Mouse (Mus musculus): ENCODE results near the gene Atp4b. TPM values are rescaled to one million over a fixed set of nuclear protein-coding genes. Genes with fewer than 3 reads are reported as not detected.

Atp4b gene
- polyA plus RNA-seq, 1 experiment = not detected

DNA sequence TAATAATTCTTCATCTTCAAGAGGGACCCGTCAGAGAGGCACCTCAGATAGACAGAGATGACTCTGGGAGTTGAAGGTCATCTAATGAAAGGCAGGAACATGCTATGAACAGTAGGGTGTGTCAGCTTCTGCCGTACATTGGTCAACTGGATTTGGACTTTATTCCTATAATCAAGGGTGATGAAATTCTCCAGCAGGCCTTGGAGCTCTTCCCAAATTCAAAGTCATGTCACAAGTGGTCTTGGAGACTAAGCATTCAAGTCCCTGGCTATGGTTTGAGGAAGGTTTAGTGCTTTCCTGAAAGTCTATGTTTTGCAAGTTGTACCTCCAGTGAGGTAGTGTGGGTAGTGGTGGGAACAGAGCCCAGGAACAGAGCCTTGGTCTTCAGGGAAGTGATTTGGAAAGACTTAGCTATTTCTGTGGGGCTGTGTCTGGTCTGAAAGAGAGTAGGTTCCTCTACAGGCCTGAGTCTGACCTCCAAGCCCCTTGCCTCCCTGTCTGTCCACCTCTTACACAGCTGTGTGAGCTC is 22.6 kb upstream of the Atp4b start:
- no peaks in the 10 kb centered on the region for H3K79me2 ChIP-seq (ENCODE audit: control insufficient read depth, insufficient read depth)
- H3K36me3 ChIP-seq (ENCODE audit: control insufficient read depth, insufficient read depth) = no peaks in the 10 kb centered on the region
- H3K4me3 ChIP-seq (ENCODE audit: insufficient read depth, poor library complexity, severe bottlenecking) = no peak overlapping the region
- H3K79me3 ChIP-seq (ENCODE audit: low read depth) = no peaks in the 10 kb centered on the region
- TF ChIP-seq MAX (IDR thresholded peaks at IDR 0.05) (no peak), MYOD1 (IDR thresholded peaks at IDR 0.05; ENCODE audit: control insufficient read depth, insufficient read length, low read depth) (no peak), MYOG (IDR thresholded peaks at IDR 0.05; ENCODE audit: control insufficient read depth, extremely low read depth, insufficient read length) (no peak), USF1 (IDR thresholded peaks at IDR 0.05; ENCODE audit: low read depth) (no peak), FOSL1 (IDR thresholded peaks at IDR 0.05; ENCODE audit: insufficient read depth, low read length, poor library complexity, severe bottlenecking) (no peak), CTCF (IDR thresholded peaks at IDR 0.05; ENCODE audit: control insufficient read depth, insufficient read depth, insufficient read length) (no peak), CEBPB (IDR thresholded peaks at IDR 0.05; ENCODE audit: low read depth) (no peak)
- peaks cover 42% of the 10 kb centered on the region for H3K27me3 ChIP-seq (ENCODE audit: control insufficient read depth, insufficient read depth, insufficient read length)
- no peak overlapping the region for H3ac ChIP-seq (ENCODE audit: control insufficient read depth, insufficient read length, low read depth)

DNA sequence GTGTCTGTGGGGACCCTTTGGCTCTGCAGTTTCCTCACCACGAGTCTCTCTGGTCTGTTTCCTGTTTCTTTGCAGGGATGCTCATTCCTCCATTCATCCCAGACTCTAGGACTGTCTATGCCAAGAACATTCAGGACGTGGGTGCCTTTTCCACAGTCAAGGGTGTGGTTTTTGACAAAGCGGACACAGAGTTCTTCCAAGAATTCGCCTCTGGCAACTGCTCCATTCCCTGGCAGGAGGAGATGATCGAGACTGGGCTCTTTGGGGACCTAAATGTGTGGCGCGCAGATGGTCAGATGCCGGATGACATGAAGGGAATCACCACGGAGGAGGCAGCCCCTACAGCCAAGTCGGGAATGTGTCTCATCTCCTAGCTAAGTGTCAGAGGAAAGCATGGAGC is 19.3 kb upstream of the Atp4b start:
- Histone ChIP-seq H3K27me3 (ENCODE audit: control insufficient read depth, insufficient read depth, insufficient read length) (peaks cover 51% of the 10 kb centered on the region), H3K36me3 (ENCODE audit: control insufficient read depth, insufficient read depth) (no peaks in the 10 kb centered on the region), H3K79me3 (ENCODE audit: low read depth) (no peaks in the 10 kb centered on the region), H3K79me2 (ENCODE audit: control insufficient read depth, insufficient read depth) (no peaks in the 10 kb centered on the region), H3K4me3 (ENCODE audit: insufficient read depth, poor library complexity, severe bottlenecking) (no peak overlapping the region), H3ac (ENCODE audit: control insufficient read depth, insufficient read length, low read depth) (no peak overlapping the region)
- TF ChIP-seq USF1 (IDR thresholded peaks at IDR 0.05; ENCODE audit: low read depth) (no peak), MYOD1 (IDR thresholded peaks at IDR 0.05; ENCODE audit: control insufficient read depth, insufficient read length, low read depth) (no peak), FOSL1 (IDR thresholded peaks at IDR 0.05; ENCODE audit: insufficient read depth, low read length, poor library complexity, severe bottlenecking) (no peak), MAX (IDR thresholded peaks at IDR 0.05) (no peak), CEBPB (IDR thresholded peaks at IDR 0.05; ENCODE audit: low read depth) (no peak)

DNA sequence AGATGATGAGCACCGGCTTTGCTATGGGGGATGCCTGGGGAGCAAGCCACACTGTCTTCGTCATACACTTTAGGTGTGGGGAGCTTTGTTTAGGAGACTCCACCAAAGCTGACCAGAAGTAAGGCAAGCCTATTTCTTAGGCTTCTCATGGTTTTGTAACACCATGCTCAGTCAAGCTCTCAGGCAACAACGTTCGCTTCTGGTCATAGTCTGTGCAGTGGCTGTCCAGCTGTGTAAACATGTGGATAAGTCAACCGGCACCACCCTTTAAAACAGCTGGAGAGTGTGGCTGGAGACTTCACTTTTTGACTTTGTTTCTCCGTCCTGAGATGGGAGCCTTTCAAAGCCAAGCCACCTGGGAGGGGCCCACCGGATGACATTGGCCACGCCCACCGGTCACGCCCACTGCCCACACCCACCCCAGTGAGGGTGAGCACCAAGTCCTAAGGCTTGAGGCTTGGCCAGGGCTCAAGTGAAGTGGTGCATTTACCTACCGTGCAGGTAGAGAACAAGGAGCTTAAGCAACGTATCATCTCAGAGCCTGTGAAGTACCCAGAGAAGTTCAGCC is 17.3 kb upstream of the Atp4b start:
- Histone ChIP-seq H3K79me3 (ENCODE audit: low read depth) (no peaks in the 10 kb centered on the region), H3K36me3 (ENCODE audit: control insufficient read depth, insufficient read depth) (no peaks in the 10 kb centered on the region), H3K4me3 (ENCODE audit: insufficient read depth, poor library complexity, severe bottlenecking) (no peak overlapping the region), H3K79me2 (ENCODE audit: control insufficient read depth, insufficient read depth) (no peaks in the 10 kb centered on the region), H3K27me3 (ENCODE audit: control insufficient read depth, insufficient read depth, insufficient read length) (peaks cover 59% of the 10 kb centered on the region), H3ac (ENCODE audit: control insufficient read depth, insufficient read length, low read depth) (no peak overlapping the region)
- TF ChIP-seq FOSL1 (IDR thresholded peaks at IDR 0.05; ENCODE audit: insufficient read depth, low read length, poor library complexity, severe bottlenecking) (no peak), CTCF (IDR thresholded peaks at IDR 0.05; ENCODE audit: control insufficient read depth, insufficient read depth, insufficient read length) (no peak), MYOD1 (IDR thresholded peaks at IDR 0.05; ENCODE audit: control insufficient read depth, insufficient read length, low read depth) (no peak), MAX (IDR thresholded peaks at IDR 0.05) (no peak), CEBPB (IDR thresholded peaks at IDR 0.05; ENCODE audit: low read depth) (no peak), USF1 (IDR thresholded peaks at IDR 0.05; ENCODE audit: low read depth) (no peak), MYOG (IDR thresholded peaks at IDR 0.05; ENCODE audit: control insufficient read depth, extremely low read depth, insufficient read length) (no peak)

DNA sequence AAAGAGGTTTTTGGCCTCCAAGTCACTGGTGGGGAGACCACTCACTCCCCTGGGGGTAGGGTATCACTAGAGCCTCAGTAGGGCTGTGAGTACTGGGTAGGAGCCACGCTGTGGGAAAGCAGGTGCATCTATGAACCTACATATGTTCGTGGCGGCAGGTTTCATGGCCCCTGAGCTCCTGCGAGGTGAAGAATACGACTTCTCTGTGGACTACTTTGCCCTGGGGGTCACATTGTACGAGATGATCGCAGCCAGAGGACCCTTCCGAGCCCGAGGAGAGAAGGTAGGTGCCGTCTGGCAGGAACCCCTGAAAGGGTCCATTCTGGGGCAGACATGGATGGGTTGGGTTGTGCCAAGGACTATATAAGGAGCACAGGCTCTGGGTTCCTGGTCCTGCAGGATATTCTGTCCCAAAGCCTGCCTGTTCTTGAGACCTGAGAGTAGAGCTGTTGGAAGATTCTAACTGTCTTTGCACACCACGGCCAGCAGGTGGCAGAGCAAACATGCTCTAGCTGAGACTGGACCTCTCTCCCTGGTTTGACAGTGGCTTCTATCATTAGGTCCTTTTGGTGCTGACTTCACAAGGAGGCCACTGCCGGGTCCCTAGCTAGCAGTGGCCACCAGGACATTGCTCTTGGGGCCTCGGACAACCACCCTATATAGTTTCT is 16.4 kb upstream of the Atp4b start:
- no peaks in the 10 kb centered on the region for H3K36me3 ChIP-seq (ENCODE audit: control insufficient read depth, insufficient read depth)
- H3K79me3 ChIP-seq (ENCODE audit: low read depth) = no peaks in the 10 kb centered on the region
- no peak overlapping the region for H3K4me3 ChIP-seq (ENCODE audit: insufficient read depth, poor library complexity, severe bottlenecking)
- H3ac ChIP-seq (ENCODE audit: control insufficient read depth, insufficient read length, low read depth) = no peak overlapping the region
- H3K27me3 ChIP-seq (ENCODE audit: control insufficient read depth, insufficient read depth, insufficient read length) = peaks cover 62% of the 10 kb centered on the region
- TF ChIP-seq CTCF (IDR thresholded peaks at IDR 0.05; ENCODE audit: control insufficient read depth, insufficient read depth, insufficient read length) (peak; percentile 71), MAX (IDR thresholded peaks at IDR 0.05) (no peak), USF1 (IDR thresholded peaks at IDR 0.05; ENCODE audit: low read depth) (no peak)
- no peaks in the 10 kb centered on the region for H3K79me2 ChIP-seq (ENCODE audit: control insufficient read depth, insufficient read depth)

DNA sequence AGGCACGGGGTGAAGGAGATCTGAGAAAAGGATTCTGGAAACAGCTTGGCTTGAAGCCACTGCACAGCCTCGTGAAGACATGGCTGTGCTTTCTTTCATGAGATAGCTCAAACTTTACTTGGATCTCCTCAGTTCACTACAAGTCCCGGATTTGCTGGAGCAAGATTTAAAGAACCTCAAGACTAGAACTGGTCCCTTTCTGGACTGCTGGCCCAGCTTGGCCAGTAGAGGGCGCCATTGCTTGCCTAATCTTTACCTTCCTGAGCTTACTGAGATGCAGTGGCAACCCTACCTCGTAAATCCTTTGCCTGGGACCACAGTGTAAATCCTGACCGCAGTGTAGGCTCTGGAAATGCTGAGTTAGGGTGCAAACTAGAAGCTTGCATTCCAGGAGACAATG is 15.0 kb upstream of the Atp4b start:
- peaks cover 65% of the 10 kb centered on the region for H3K27me3 ChIP-seq (ENCODE audit: control insufficient read depth, insufficient read depth, insufficient read length)
- H3K79me2 ChIP-seq (ENCODE audit: control insufficient read depth, insufficient read depth) = no peaks in the 10 kb centered on the region
- no peaks in the 10 kb centered on the region for H3K36me3 ChIP-seq (ENCODE audit: control insufficient read depth, insufficient read depth)
- no peak overlapping the region for H3K4me3 ChIP-seq (ENCODE audit: insufficient read depth, poor library complexity, severe bottlenecking)
- H3ac ChIP-seq (ENCODE audit: control insufficient read depth, insufficient read length, low read depth) = no peak overlapping the region
- TF ChIP-seq CTCF (IDR thresholded peaks at IDR 0.05; ENCODE audit: control insufficient read depth, insufficient read depth, insufficient read length) (peak; percentile 72), USF1 (IDR thresholded peaks at IDR 0.05; ENCODE audit: low read depth) (no peak), CEBPB (IDR thresholded peaks at IDR 0.05; ENCODE audit: low read depth) (no peak)
- no peaks in the 10 kb centered on the region for H3K79me3 ChIP-seq (ENCODE audit: low read depth)

DNA sequence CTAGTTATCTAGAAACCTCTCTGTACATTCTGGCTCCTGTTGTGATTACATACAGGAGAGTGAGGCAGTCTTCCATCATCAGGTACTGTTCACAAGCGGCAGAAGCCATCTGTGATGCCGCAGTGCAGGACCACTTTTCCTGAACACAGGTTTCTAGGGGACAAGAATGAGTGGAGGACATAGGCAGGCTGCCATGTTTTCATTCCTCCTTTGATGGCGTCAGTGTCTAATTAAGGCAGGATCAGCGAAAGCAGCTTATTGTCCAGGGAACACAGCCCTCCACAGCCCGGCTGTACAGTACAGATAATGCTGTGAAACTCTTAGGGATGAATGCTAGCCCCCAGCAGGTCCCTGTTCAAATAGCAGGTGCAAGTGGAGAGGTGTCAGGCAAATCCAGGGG is 9.4 kb upstream of the Atp4b start:
- peaks cover 57% of the 10 kb centered on the region for H3K27me3 ChIP-seq (ENCODE audit: control insufficient read depth, insufficient read depth, insufficient read length)
- H3K4me3 ChIP-seq (ENCODE audit: insufficient read depth, poor library complexity, severe bottlenecking) = no peak overlapping the region
- no peak overlapping the region for H3ac ChIP-seq (ENCODE audit: control insufficient read depth, insufficient read length, low read depth)
- H3K79me2 ChIP-seq (ENCODE audit: control insufficient read depth, insufficient read depth) = no peaks in the 10 kb centered on the region
- no peaks in the 10 kb centered on the region for H3K79me3 ChIP-seq (ENCODE audit: low read depth)
- no peak for TF ChIP-seq CTCF (IDR thresholded peaks at IDR 0.05; ENCODE audit: control insufficient read depth, insufficient read depth, insufficient read length)
- H3K36me3 ChIP-seq (ENCODE audit: control insufficient read depth, insufficient read depth) = no peaks in the 10 kb centered on the region
